Mouse (Mus musculus) hindbrain, embryonic 14.5 days (tissue): Measurements from ENCODE around the gene Rasl2-9. TPM values are rescaled to one million over a fixed set of nuclear protein-coding genes. Genes with fewer than 3 reads are reported as not detected.
"Not testable (repeated sequence)": the region's sequence is repeated elsewhere in the genome, so short reads cannot be mapped to it uniquely, and the experiment has no call there.

ENCODE experiments used
- ATAC-seq: fragments of 200-750 bp; cut with Nextera tagmentation; 2 replicates; pipeline ENCODE4 v1.8.0; 2017; ENCODE audit warnings: moderate number of reproducible peaks, mild to moderate bottlenecking, moderate TSS enrichment, moderate library complexity; ENCODE audit not compliant: low FRiP score
- DNase-seq: peaks from one replicate; pipeline ENCODE4 v3.0.0-alpha.2; 2015; ENCODE audit warnings: low spot score
- H3K27ac ChIP-seq: fragments of 300-500 bp; sonication (generic); 2 replicates; pipeline ENCODE4 v1.5.1; 2014; ENCODE audit warnings: mild to moderate bottlenecking, moderate library complexity
- H3K27me3 ChIP-seq: fragments of 300-500 bp; sonication (generic); 2 replicates; pipeline ENCODE4 v1.6.1; 2014; ENCODE audit warnings: mild to moderate bottlenecking, low read length, mixed read lengths; ENCODE audit not compliant: control insufficient read depth, insufficient read depth
- H3K36me3 ChIP-seq: fragments of 300-500 bp; sonication (generic); replicated peaks from 2 replicates; pipeline ENCODE4 v1.6.1; 2014; ENCODE audit not compliant: control insufficient read depth, insufficient read depth
- H3K4me1 ChIP-seq: fragments of 300-500 bp; sonication (generic); replicated peaks from 2 replicates; pipeline ENCODE4 v1.6.1; 2014; ENCODE audit warnings: antibody characterized with exemption, low read length, mixed read lengths; ENCODE audit not compliant: control insufficient read depth, insufficient read depth
- H3K4me2 ChIP-seq: fragments of 300-500 bp; sonication (generic); replicated peaks from 2 replicates; pipeline ENCODE4 v1.6.1; 2014; ENCODE audit warnings: mild to moderate bottlenecking, moderate library complexity
- H3K4me3 ChIP-seq: fragments of 300-500 bp; sonication (generic); replicated peaks from 2 replicates; pipeline ENCODE4 v1.5.1; 2014; ENCODE audit warnings: mild to moderate bottlenecking, low read length
- H3K9ac ChIP-seq: fragments of 300-500 bp; sonication (generic); 2 replicates; pipeline ENCODE4 v1.6.1; 2014
- H3K9me3 ChIP-seq: fragments of 300-500 bp; sonication (generic); 2 replicates; pipeline ENCODE4 v1.6.1; 2016; ENCODE audit warnings: low read length; ENCODE audit not compliant: control insufficient read depth
- WGBS: fragments of 180-500 bp; shearing (Covaris S2); extraction: QIAGEN DNeasy Blood & Tissue Kit; methylation state at CpG from one replicate; pipeline ENCODE4 v1.1.7; 2014; 5-methylcytosine and 5-hydroxymethylcytosine counted together
- polyA plus RNA-seq: library from polyadenylated mRNA; unstranded; fragments of >200 nt; fragmentation: Nextera tagmentation; extraction: Ambion mirVana; gene quantifications from 2 replicates; pipeline ENCODE4 v1.2.1, GENCODE M21; 2014

Rasl2-9 gene
- polyA plus RNA-seq, 1 experiment from 2014 or later = 0.64 TPM

GRCm38 (mm10) chr7:5083325-5084105 is 42.2 kb downstream of the Rasl2-9 start:
- H3K4me1 ChIP-seq = peaks cover 15% of the 10 kb centered on the region
- H3K4me3 ChIP-seq = no peak overlapping the region
- DNase-seq (no peak), ATAC-seq (no peak)
- 94% methylated on average over 18 of the region's 18 CpGs for WGBS
- H3K9me3 ChIP-seq = no peaks in the 10 kb centered on the region
- H3K36me3 ChIP-seq = peaks cover 32% of the 10 kb centered on the region
- H3K27me3 ChIP-seq = no peaks in the 10 kb centered on the region
- H3K4me2 ChIP-seq = no peak overlapping the region
- H3K9ac ChIP-seq = no peak overlapping the region
- H3K27ac ChIP-seq = no peak overlapping the region

GRCm38 (mm10) chr7:5081939-5082338 is 43.8 kb downstream of the Rasl2-9 start:
- 98% methylated on average over 2 of the region's 2 CpGs for WGBS
- H3K27ac ChIP-seq = no peak overlapping the region
- no peaks in the 10 kb centered on the region for H3K9me3 ChIP-seq
- DNase-seq (no peak), ATAC-seq (no peak)
- H3K36me3 ChIP-seq = peaks cover 48% of the 10 kb centered on the region
- H3K4me2 ChIP-seq = peak overlapping the region; percentile 96
- no peaks in the 10 kb centered on the region for H3K27me3 ChIP-seq
- H3K4me3 ChIP-seq = no peak overlapping the region
- peaks cover 15% of the 10 kb centered on the region for H3K4me1 ChIP-seq
- no peak overlapping the region for H3K9ac ChIP-seq

- Histone ChIP-seq H3K27ac (peak overlapping the region; percentile 89; the same call in 1 of the 2 replicates), H3K27me3 (no peaks in the 10 kb centered on the region), H3K4me2 (peak overlapping the region; percentile 96), H3K4me3 (peak overlapping the region; percentile 99), H3K4me1 (peaks cover 15% of the 10 kb centered on the region), H3K36me3 (peaks cover 54% of the 10 kb centered on the region), H3K9ac (peak overlapping the region; percentile 99), H3K9me3 (no peaks in the 10 kb centered on the region)
- no peak for ATAC-seq
- no peak for DNase-seq
- WGBS = 73% methylated on average over 6 of the region's 6 CpGs
Measured at GRCm38 (mm10) chr7:5081241-5081640, 44.5 kb downstream of the Rasl2-9 start.

GRCm38 (mm10) chr7:5080815-5081214 is 44.9 kb downstream of the Rasl2-9 start:
- ATAC-seq (no peak), DNase-seq (no peak)
- no peaks in the 10 kb centered on the region for H3K27me3 ChIP-seq
- H3K27ac ChIP-seq = peak overlapping the region; percentile 89
- no peaks in the 10 kb centered on the region for H3K9me3 ChIP-seq
- H3K9ac ChIP-seq = peak overlapping the region; percentile 99
- 19% methylated on average over 6 of the region's 6 CpGs for WGBS
- peaks cover 53% of the 10 kb centered on the region for H3K36me3 ChIP-seq
- H3K4me2 ChIP-seq = peak overlapping the region; percentile 96
- peak overlapping the region; percentile 99 for H3K4me3 ChIP-seq
- H3K4me1 ChIP-seq = peaks cover 15% of the 10 kb centered on the region

GRCm38 (mm10) chr7:5080010-5080751 is 45.6 kb downstream of the Rasl2-9 start, which contains the start of gene Epn1:
Gene Epn1 (plus strand): TSS chr7:5080235.
- DNase-seq (peak; percentile 98), ATAC-seq (peak; percentile 97)
- Histone ChIP-seq H3K36me3 (peaks cover 58% of the 10 kb centered on the region), H3K4me1 (peaks cover 15% of the 10 kb centered on the region), H3K9ac (peak within 1 kb of the TSS; percentile 99), H3K4me3 (peak within 1 kb of the TSS; percentile 99), H3K4me2 (peak within 1 kb of the TSS; percentile 96), H3K27ac (peak within 1 kb of the TSS; percentile 89), H3K27me3 (no peaks in the 10 kb centered on the region), H3K9me3 (no peaks in the 10 kb centered on the region)
- WGBS = under 1% methylated on average over 62 of the region's 81 CpGs

GRCm38 (mm10) chr7:5079365-5080009 is 46.3 kb downstream of the Rasl2-9 start:
- not testable (repeated sequence) for H3K9me3 ChIP-seq, H3K27me3 ChIP-seq, DNase-seq
- Histone ChIP-seq H3K4me3 (peak overlapping the region; percentile 99), H3K9ac (peak overlapping the region; percentile 99), H3K27ac (peak overlapping the region; percentile 74), H3K36me3 (peaks cover 60% of the 10 kb centered on the region), H3K4me1 (peaks cover 15% of the 10 kb centered on the region), H3K4me2 (peak overlapping the region; percentile 96)
- peak; percentile 22 for ATAC-seq
- WGBS = 66% methylated on average over 10 of the region's 13 CpGs

GRCm38 (mm10) chr7:5076931-5077330 is 48.8 kb downstream of the Rasl2-9 start:
- H3K27ac ChIP-seq = no peak overlapping the region
- 88% methylated on average over 2 of the region's 2 CpGs for WGBS
- peaks cover 13% of the 10 kb centered on the region for H3K4me1 ChIP-seq
- peaks cover 73% of the 10 kb centered on the region for H3K36me3 ChIP-seq
- ATAC-seq = no peak
- DNase-seq = no peak
- no peaks in the 10 kb centered on the region for H3K27me3 ChIP-seq
- H3K9me3 ChIP-seq = no peaks in the 10 kb centered on the region
- H3K4me3 ChIP-seq = no peak overlapping the region
- no peak overlapping the region for H3K9ac ChIP-seq
- H3K4me2 ChIP-seq = no peak overlapping the region

- no peak overlapping the region for H3K9ac ChIP-seq
- no peaks in the 10 kb centered on the region for H3K9me3 ChIP-seq
- 97% methylated on average over 5 of the region's 5 CpGs for WGBS
- no peak overlapping the region for H3K4me2 ChIP-seq
- H3K4me3 ChIP-seq = no peak overlapping the region
- ATAC-seq (no peak), DNase-seq (no peak)
- no peaks in the 10 kb centered on the region for H3K27me3 ChIP-seq
- H3K4me1 ChIP-seq = no peaks in the 10 kb centered on the region
- H3K36me3 ChIP-seq = peaks cover 92% of the 10 kb centered on the region
- H3K27ac ChIP-seq = no peak overlapping the region
Measured at GRCm38 (mm10) chr7:5074984-5075383, 50.8 kb downstream of the Rasl2-9 start.
